Mouse (Mus musculus) heart, embryonic 11.5 days (tissue): ENCODE measurements around the gene D230025D16Rik. TPM values are rescaled to one million over a fixed set of nuclear protein-coding genes. Genes with fewer than 3 reads are reported as not detected.
"Not testable (repeated sequence)": the region's sequence is repeated elsewhere in the genome, so short reads cannot be mapped to it uniquely, and the experiment has no call there.

ENCODE experiments used
- ATAC-seq: fragments of 200-750 bp; cut with Nextera tagmentation; replicated peaks from 2 replicates; pipeline ENCODE4 v1.8.0; 2017; ENCODE audit warnings: moderate library complexity; ENCODE audit not compliant: insufficient number of reproducible peaks, low FRiP score, low TSS enrichment
- H3K27ac ChIP-seq: fragments of 300-500 bp; sonication (generic); 2 replicates; pipeline ENCODE4 v1.5.1; 2014; ENCODE audit warnings: mild to moderate bottlenecking, low read depth, low read length
- H3K27me3 ChIP-seq: fragments of 300-500 bp; sonication (generic); 2 replicates; pipeline ENCODE4 v1.6.1; 2014; ENCODE audit warnings: mild to moderate bottlenecking, low read length, mixed read lengths; ENCODE audit not compliant: control insufficient read depth, insufficient read depth
- H3K36me3 ChIP-seq: fragments of 300-500 bp; sonication (generic); 2 replicates; pipeline ENCODE4 v1.6.1; 2014; ENCODE audit warnings: mild to moderate bottlenecking, low read length, moderate library complexity, mixed read lengths; ENCODE audit not compliant: control insufficient read depth, insufficient read depth
- H3K4me1 ChIP-seq: fragments of 300-500 bp; sonication (generic); 2 replicates; pipeline ENCODE4 v1.6.1; 2014; ENCODE audit warnings: low read length; ENCODE audit not compliant: control insufficient read depth, insufficient read depth
- H3K4me2 ChIP-seq: fragments of 300-500 bp; sonication (generic); 2 replicates; pipeline ENCODE4 v1.6.1; 2014; ENCODE audit warnings: mild to moderate bottlenecking, moderate library complexity
- H3K4me3 ChIP-seq: fragments of 300-500 bp; sonication (generic); 2 replicates; pipeline ENCODE4 v1.5.1; 2014; ENCODE audit warnings: low read depth, low read length
- H3K9ac ChIP-seq: fragments of 300-500 bp; sonication (generic); 2 replicates; pipeline ENCODE4 v1.6.1; 2014; ENCODE audit warnings: mild to moderate bottlenecking, low read depth, low read length, moderate library complexity
- H3K9me3 ChIP-seq: fragments of 300-500 bp; sonication (generic); replicated peaks from 2 replicates; pipeline ENCODE4 v1.6.1; 2016; ENCODE audit warnings: low read length; ENCODE audit not compliant: control insufficient read depth
- WGBS: fragments of 180-500 bp; shearing (Covaris S2); extraction: QIAGEN DNeasy Blood & Tissue Kit; methylation state at CpG from one replicate; pipeline ENCODE4 v1.1.7; 2014; ENCODE audit not compliant: insufficient replicate concordance; 5-methylcytosine and 5-hydroxymethylcytosine counted together
- polyA plus RNA-seq: library from polyadenylated mRNA; unstranded; fragments of >200 nt; fragmentation: Nextera tagmentation; extraction: Ambion mirVana; gene quantifications from 2 replicates; pipeline ENCODE4 v1.2.1, GENCODE M21; 2014

Gene D230025D16Rik
- 20.9 and 21.6 TPM in 2 replicates for polyA plus RNA-seq

- ATAC-seq = peak; percentile 94
- Histone ChIP-seq H3K36me3 (no peaks in the 10 kb centered on the region), H3K4me1 (peaks cover 9% of the 10 kb centered on the region), H3K27ac (peak within 1 kb of the TSS; percentile 92), H3K9me3 (no peaks in the 10 kb centered on the region), H3K9ac (peak within 1 kb of the TSS; percentile 92), H3K4me3 (peak within 1 kb of the TSS; percentile 97), H3K4me2 (peak within 1 kb of the TSS; percentile 76), H3K27me3 (no peaks in the 10 kb centered on the region)
- 3% methylated on average over 34 of the region's 34 CpGs for WGBS
Measured at GRCm38 (mm10) chr8:105224413-105225271, at the start of gene D230025D16Rik. Gene D230025D16Rik, plus strand, starts transcription at chr8:105225145.

- H3K27ac ChIP-seq, ATAC-seq, H3K9me3 ChIP-seq, H3K4me1 ChIP-seq, H3K36me3 ChIP-seq, H3K27me3 ChIP-seq, H3K4me3 ChIP-seq, H3K4me2 ChIP-seq, H3K9ac ChIP-seq: not testable (repeated sequence)
- 90% methylated on average over 3 of the region's 3 CpGs for WGBS
Measured at GRCm38 (mm10) chr8:105175287-105175686, 49.7 kb upstream of the D230025D16Rik start.

- Histone ChIP-seq H3K9ac (no peak overlapping the region), H3K36me3 (peaks cover 9% of the 10 kb centered on the region), H3K27ac (no peak overlapping the region), H3K9me3 (no peaks in the 10 kb centered on the region), H3K4me1 (no peaks in the 10 kb centered on the region), H3K4me3 (no peak overlapping the region), H3K4me2 (no peak overlapping the region), H3K27me3 (no peaks in the 10 kb centered on the region)
- no peak for ATAC-seq
- 87% methylated on average over 6 of the region's 6 CpGs for WGBS
Measured at GRCm38 (mm10) chr8:105178211-105178800, 46.6 kb upstream of the D230025D16Rik start.

- ATAC-seq = no peak
- 88% methylated on average over 1 of the region's 1 CpGs for WGBS
Measured at GRCm38 (mm10) chr8:105182201-105182600, 42.7 kb upstream of the D230025D16Rik start.

GRCm38 (mm10) chr8:105186467-105187005 is 38.4 kb upstream of the D230025D16Rik start:
- H3K27ac ChIP-seq = no peak overlapping the region
- no peaks in the 10 kb centered on the region for H3K4me1 ChIP-seq
- ATAC-seq = no peak
- H3K27me3 ChIP-seq = no peaks in the 10 kb centered on the region
- WGBS = 79% methylated on average over 1 of the region's 1 CpGs
- no peaks in the 10 kb centered on the region for H3K36me3 ChIP-seq
- H3K4me3 ChIP-seq = no peak overlapping the region
- no peaks in the 10 kb centered on the region for H3K9me3 ChIP-seq
- no peak overlapping the region for H3K9ac ChIP-seq
- H3K4me2 ChIP-seq = no peak overlapping the region

More at GRCm38 (mm10) chr8:105182201-105182600, 42.7 kb upstream of the D230025D16Rik start:
- no peaks in the 10 kb centered on the region for H3K27me3 ChIP-seq
- no peaks in the 10 kb centered on the region for H3K9me3 ChIP-seq
- H3K4me1 ChIP-seq = no peaks in the 10 kb centered on the region
- no peak overlapping the region for H3K4me3 ChIP-seq
- peaks cover under 1% of the 10 kb centered on the region; the same call in 1 of the 2 replicates for H3K36me3 ChIP-seq
- H3K27ac ChIP-seq = no peak overlapping the region
- H3K4me2 ChIP-seq = no peak overlapping the region
- H3K9ac ChIP-seq = no peak overlapping the region

GRCm38 (mm10) chr8:105192182-105192581 is 32.8 kb upstream of the D230025D16Rik start:
- Histone ChIP-seq H3K9ac (no peak overlapping the region), H3K9me3 (no peaks in the 10 kb centered on the region), H3K4me2 (no peak overlapping the region), H3K4me1 (no peaks in the 10 kb centered on the region), H3K4me3 (no peak overlapping the region), H3K27me3 (no peaks in the 10 kb centered on the region), H3K27ac (no peak overlapping the region), H3K36me3 (peaks cover 13% of the 10 kb centered on the region)
- no peak for ATAC-seq
- 93% methylated on average over 5 of the region's 5 CpGs for WGBS

- H3K27me3 ChIP-seq = no peaks in the 10 kb centered on the region
- no peak overlapping the region for H3K9ac ChIP-seq
- no peak overlapping the region for H3K27ac ChIP-seq
- ATAC-seq = no peak
- no peaks in the 10 kb centered on the region for H3K9me3 ChIP-seq
- WGBS = 78% methylated on average over 1 of the region's 1 CpGs
- no peak overlapping the region for H3K4me3 ChIP-seq
- peaks cover 10% of the 10 kb centered on the region for H3K36me3 ChIP-seq
- no peak overlapping the region for H3K4me2 ChIP-seq
- H3K4me1 ChIP-seq = 0 out of 2 replicates have a peak, but pooled peaks cover 2% of the 10 kb centered on the region
Measured at GRCm38 (mm10) chr8:105205748-105206147, 19.2 kb upstream of the D230025D16Rik start.

- no peak for ATAC-seq
- 84% methylated on average over 7 of the region's 7 CpGs for WGBS
Measured at GRCm38 (mm10) chr8:105206766-105207275, 18.1 kb upstream of the D230025D16Rik start.

More at GRCm38 (mm10) chr8:105206766-105207275, 18.1 kb upstream of the D230025D16Rik start:
- 0 out of 2 replicates have a peak, but pooled peaks cover 2% of the 10 kb centered on the region for H3K4me1 ChIP-seq
- H3K27ac ChIP-seq = no peak overlapping the region
- H3K36me3 ChIP-seq = peaks cover 9% of the 10 kb centered on the region
- no peak overlapping the region for H3K9ac ChIP-seq
- no peak overlapping the region for H3K4me3 ChIP-seq
- H3K9me3 ChIP-seq = no peaks in the 10 kb centered on the region
- no peaks in the 10 kb centered on the region for H3K27me3 ChIP-seq
- no peak overlapping the region for H3K4me2 ChIP-seq
